Mouse (Mus musculus) midbrain, embryonic 12.5 days (tissue): ENCODE data around the gene Otog. TPM values are rescaled to one million over a fixed set of nuclear protein-coding genes. Genes with fewer than 3 reads are reported as not detected.

Experiments used
- ATAC-seq: fragments of 200-750 bp; cut with Nextera tagmentation; 2 replicates; pipeline ENCODE4 v1.8.0; 2017; ENCODE audit warnings: low read depth, moderate TSS enrichment, moderate library complexity; ENCODE audit not compliant: low FRiP score
- H3K27ac ChIP-seq: fragments of 300-500 bp; sonication (generic); replicated peaks from 2 replicates; pipeline ENCODE4 v1.5.1; 2016; ENCODE audit warnings: mild to moderate bottlenecking
- H3K27me3 ChIP-seq: fragments of 300-500 bp; sonication (generic); 2 replicates; pipeline ENCODE4 v1.6.1; 2016; ENCODE audit warnings: mild to moderate bottlenecking
- H3K36me3 ChIP-seq: fragments of 300-500 bp; sonication (generic); 2 replicates; pipeline ENCODE4 v1.6.1; 2016
- H3K4me1 ChIP-seq: fragments of 300-500 bp; sonication (generic); 2 replicates; pipeline ENCODE4 v1.6.1; 2016
- H3K4me2 ChIP-seq: fragments of 300-500 bp; sonication (generic); replicated peaks from 2 replicates; pipeline ENCODE4 v1.6.1; 2016; ENCODE audit warnings: mild to moderate bottlenecking, moderate library complexity
- H3K4me3 ChIP-seq: fragments of 300-500 bp; sonication (generic); 2 replicates; pipeline ENCODE4 v1.5.1; 2016; ENCODE audit warnings: mild to moderate bottlenecking
- H3K9ac ChIP-seq: fragments of 300-500 bp; sonication (generic); replicated peaks from 2 replicates; pipeline ENCODE4 v1.6.1; 2016; ENCODE audit warnings: mild to moderate bottlenecking, moderate library complexity
- H3K9me3 ChIP-seq: fragments of 300-500 bp; sonication (generic); 2 replicates; pipeline ENCODE4 v1.6.1; 2016; ENCODE audit warnings: mild to moderate bottlenecking
- WGBS: fragments of 180-500 bp; shearing (Covaris S2); methylation state at CpG from one replicate; pipeline ENCODE4 v1.1.7; 2016; 5-methylcytosine and 5-hydroxymethylcytosine counted together
- polyA plus RNA-seq: library from polyadenylated mRNA; unstranded; fragments of >200 nt; fragmentation: Nextera tagmentation; extraction: Ambion mirVana; gene quantifications from 2 replicates; pipeline ENCODE4 v1.2.1, GENCODE M21; 2016

Otog gene
- polyA plus RNA-seq, 1 experiment from 2014 or later = 0.15 TPM

GRCm38 (mm10) chr7:46283681-46284080, 42.9 kb downstream of the Otog start:
- no peak overlapping the region for H3K4me3 ChIP-seq

GRCm38 (mm10) chr7:46285161-46285839, 44.5 kb downstream of the Otog start:
- H3K27me3 ChIP-seq = peaks cover 27% of the 10 kb centered on the region; the same call in 1 of the 2 replicates
- no peaks in the 10 kb centered on the region for H3K36me3 ChIP-seq
- WGBS = 87% methylated on average over 12 of the region's 12 CpGs
- H3K4me1 ChIP-seq = no peaks in the 10 kb centered on the region; the same call in 1 of the 2 replicates
- H3K4me2 ChIP-seq = no peak overlapping the region
- no peak for ATAC-seq
- H3K9me3 ChIP-seq = no peaks in the 10 kb centered on the region
- no peak overlapping the region for H3K27ac ChIP-seq
- no peak overlapping the region for H3K9ac ChIP-seq
- H3K4me3 ChIP-seq = no peak overlapping the region

More at GRCm38 (mm10) chr7:46283681-46284080, 42.9 kb downstream of the Otog start:
- H3K27ac ChIP-seq = no peak overlapping the region
- H3K9me3 ChIP-seq = no peaks in the 10 kb centered on the region
- no peaks in the 10 kb centered on the region for H3K36me3 ChIP-seq
- H3K9ac ChIP-seq = no peak overlapping the region
- no peak for ATAC-seq
- peaks cover 29% of the 10 kb centered on the region; the same call in 1 of the 2 replicates for H3K27me3 ChIP-seq
- WGBS = 85% methylated on average over 10 of the region's 10 CpGs
- no peaks in the 10 kb centered on the region; the same call in 1 of the 2 replicates for H3K4me1 ChIP-seq
- no peak overlapping the region for H3K4me2 ChIP-seq

- WGBS = 88% methylated on average over 4 of the region's 4 CpGs
- Histone ChIP-seq H3K4me3 (no peak overlapping the region), H3K4me1 (no peaks in the 10 kb centered on the region; the same call in 1 of the 2 replicates), H3K27ac (no peak overlapping the region), H3K36me3 (no peaks in the 10 kb centered on the region), H3K27me3 (peaks cover 27% of the 10 kb centered on the region; the same call in 1 of the 2 replicates), H3K9ac (no peak overlapping the region), H3K4me2 (no peak overlapping the region), H3K9me3 (no peaks in the 10 kb centered on the region)
- no peak for ATAC-seq
Observed at GRCm38 (mm10) chr7:46286391-46286790, 45.6 kb downstream of the Otog start.

GRCm38 (mm10) chr7:46287051-46287450, 46.3 kb downstream of the Otog start:
- Histone ChIP-seq H3K36me3 (no peaks in the 10 kb centered on the region), H3K9me3 (no peaks in the 10 kb centered on the region), H3K4me1 (no peaks in the 10 kb centered on the region; the same call in 1 of the 2 replicates), H3K4me3 (no peak overlapping the region), H3K9ac (no peak overlapping the region), H3K27ac (no peak overlapping the region), H3K4me2 (no peak overlapping the region), H3K27me3 (peaks cover 22% of the 10 kb centered on the region; the same call in 1 of the 2 replicates)
- 23% methylated on average over 8 of the region's 8 CpGs for WGBS
- ATAC-seq = no peak

- Histone ChIP-seq H3K27ac (no peak overlapping the region), H3K4me3 (no peak overlapping the region), H3K9ac (no peak overlapping the region), H3K36me3 (no peaks in the 10 kb centered on the region), H3K27me3 (peaks cover 10% of the 10 kb centered on the region; the same call in 1 of the 2 replicates), H3K4me2 (no peak overlapping the region), H3K4me1 (peaks cover 5% of the 10 kb centered on the region; the same call in 1 of the 2 replicates), H3K9me3 (no peaks in the 10 kb centered on the region)
- WGBS = 18% methylated on average over 6 of the region's 6 CpGs
- no peak for ATAC-seq
Observed at GRCm38 (mm10) chr7:46296330-46296729, 55.5 kb downstream of the Otog start.

GRCm38 (mm10) chr7:46301031-46301632, 60.3 kb downstream of the Otog start:
- Histone ChIP-seq H3K9me3 (no peaks in the 10 kb centered on the region), H3K27ac (no peak overlapping the region), H3K4me2 (no peak overlapping the region), H3K9ac (no peak overlapping the region), H3K4me1 (peaks cover 4% of the 10 kb centered on the region; the same call in 1 of the 2 replicates), H3K4me3 (no peak overlapping the region), H3K36me3 (no peaks in the 10 kb centered on the region), H3K27me3 (peaks cover 7% of the 10 kb centered on the region; the same call in 1 of the 2 replicates)
- no peak for ATAC-seq
- 89% methylated on average over 12 of the region's 12 CpGs for WGBS

GRCm38 (mm10) chr7:46313486-46313885, 72.7 kb downstream of the Otog start:
- H3K27ac ChIP-seq = no peak overlapping the region
- H3K9ac ChIP-seq = no peak overlapping the region
- H3K4me2 ChIP-seq = no peak overlapping the region
- H3K4me1 ChIP-seq = peaks cover 4% of the 10 kb centered on the region; the same call in 1 of the 2 replicates
- WGBS = 30% methylated on average over 6 of the region's 6 CpGs
- no peak for ATAC-seq
- no peak overlapping the region for H3K4me3 ChIP-seq
- no peaks in the 10 kb centered on the region for H3K36me3 ChIP-seq
- H3K27me3 ChIP-seq = peaks cover 10% of the 10 kb centered on the region; the same call in 1 of the 2 replicates
- no peaks in the 10 kb centered on the region for H3K9me3 ChIP-seq

GRCm38 (mm10) chr7:46314220-46315009, 73.6 kb downstream of the Otog start:
- Histone ChIP-seq H3K36me3 (no peaks in the 10 kb centered on the region), H3K27ac (no peak overlapping the region), H3K9me3 (no peaks in the 10 kb centered on the region), H3K9ac (no peak overlapping the region), H3K4me1 (peaks cover 4% of the 10 kb centered on the region; the same call in 1 of the 2 replicates), H3K27me3 (peaks cover 10% of the 10 kb centered on the region; the same call in 1 of the 2 replicates), H3K4me3 (no peak overlapping the region), H3K4me2 (no peak overlapping the region)
- 31% methylated on average over 3 of the region's 6 CpGs for WGBS
- no peak for ATAC-seq

- 79% methylated on average over 4 of the region's 4 CpGs for WGBS
- H3K4me2 ChIP-seq = no peak overlapping the region
- H3K4me3 ChIP-seq = no peak overlapping the region
- H3K4me1 ChIP-seq = peaks cover 4% of the 10 kb centered on the region; the same call in 1 of the 2 replicates
- H3K36me3 ChIP-seq = no peaks in the 10 kb centered on the region
- no peak for ATAC-seq
- H3K9ac ChIP-seq = no peak overlapping the region
- H3K27ac ChIP-seq = no peak overlapping the region
- H3K27me3 ChIP-seq = peaks cover 6% of the 10 kb centered on the region; the same call in 1 of the 2 replicates
- no peaks in the 10 kb centered on the region for H3K9me3 ChIP-seq
Observed at GRCm38 (mm10) chr7:46315692-46316091, 74.9 kb downstream of the Otog start.

GRCm38 (mm10) chr7:46316948-46317347, 76.2 kb downstream of the Otog start:
- no peak overlapping the region for H3K4me2 ChIP-seq
- H3K9ac ChIP-seq = 0 out of 2 replicates have a peak overlapping the region, but pooled peaks have one; percentile 11
- H3K27ac ChIP-seq = no peak overlapping the region
- H3K9me3 ChIP-seq = no peaks in the 10 kb centered on the region
- peaks cover 6% of the 10 kb centered on the region; the same call in 1 of the 2 replicates for H3K27me3 ChIP-seq
- H3K36me3 ChIP-seq = no peaks in the 10 kb centered on the region
- H3K4me1 ChIP-seq = peaks cover 4% of the 10 kb centered on the region; the same call in 1 of the 2 replicates
- H3K4me3 ChIP-seq = no peak overlapping the region
- 17% methylated on average over 7 of the region's 7 CpGs for WGBS
- no peak for ATAC-seq

GRCm38 (mm10) chr7:46321242-46321641, 80.5 kb downstream of the Otog start:
- no peak overlapping the region for H3K4me2 ChIP-seq
- no peaks in the 10 kb centered on the region for H3K9me3 ChIP-seq
- H3K36me3 ChIP-seq = no peaks in the 10 kb centered on the region
- 0 out of 2 replicates have a peak, but pooled peaks cover 1% of the 10 kb centered on the region for H3K27me3 ChIP-seq
- ATAC-seq = no peak
- no peaks in the 10 kb centered on the region for H3K4me1 ChIP-seq
- H3K9ac ChIP-seq = no peak overlapping the region
- 88% methylated on average over 3 of the region's 3 CpGs for WGBS
- no peak overlapping the region for H3K27ac ChIP-seq
- H3K4me3 ChIP-seq = no peak overlapping the region
